Mouse (Mus musculus) testis, adult 2 months (tissue): ENCODE data around the gene Itgb1.
A peak's percentile ranks its signal among the peaks of the same experiment; 100 is the strongest.

Experiments
- CTCF ChIP-seq: fragments of 200-500 bp; IDR thresholded peaks from 2 replicates; pipeline ENCODE4 v1.5.1; 2012; ENCODE audit warnings: low read depth, mild to moderate bottlenecking, inconsistent platforms, low read length, moderate library complexity; ENCODE audit not compliant: control insufficient read depth, insufficient read depth, insufficient replicate concordance
- POLR2A ChIP-seq: fragments of 200-500 bp; IDR thresholded peaks from 2 replicates; pipeline ENCODE4 v1.6.1; 2012; ENCODE audit warnings: low read depth, mild to moderate bottlenecking, inconsistent platforms, low read length, moderate library complexity; ENCODE audit not compliant: control insufficient read depth

DNA sequence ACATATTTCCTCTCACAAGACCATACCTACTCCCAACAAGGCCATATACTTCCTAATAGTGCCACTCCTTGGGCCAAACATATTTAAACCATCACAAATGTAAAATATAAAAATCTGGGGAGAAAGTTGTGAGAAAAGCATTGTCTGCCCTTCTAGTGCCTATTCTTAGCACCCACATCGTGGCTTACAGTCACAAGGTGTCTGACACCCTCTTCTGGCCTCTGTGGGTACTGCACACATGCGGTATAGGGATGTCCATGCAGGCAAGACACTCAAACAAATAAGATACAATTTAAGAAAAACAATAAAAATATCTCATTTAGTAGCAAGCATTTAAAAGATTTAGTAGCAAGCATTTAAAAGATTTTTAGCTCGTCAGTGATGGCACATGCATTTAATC is 23.8 kb downstream of the Itgb1 start:
- peak; percentile 63; the same call in 1 of the 2 replicates for TF ChIP-seq CTCF
- TF ChIP-seq POLR2A = no peak
